ENCODE assay signal across 8 mouse cellular contexts in genomic region chr9:48835631-48836565, GRCm38 (mm10). TPM values are rescaled to one million over a fixed set of nuclear protein-coding genes. Genes with fewer than 3 reads are reported as not detected.
A peak's percentile ranks its signal among the peaks of the same experiment; 100 is the strongest.
DNase-seq lines count a peak whose midpoint lies in the region; ATAC-seq and TF ChIP-seq lines count a peak whose summit lies in the region.

Zbtb16 (minus strand) TSS chr9:48836222.

- intact Hi-C loops in heart, postnatal 10 days (cut with DNase I) = loop anchor here (2.0 kb wide), 1 partner anchor 25 kb away; no protein-coding TSS in a partner anchor

- TF ChIP-seq CTCF in G1E (IDR thresholded peaks at IDR 0.05; ENCODE audit: low read depth, low read length) = no peak
- TF ChIP-seq CTCF in liver, postnatal 0 days (IDR thresholded peaks at IDR 0.05; ENCODE audit: low read depth) = peak; percentile 59

- H3K4me3 ChIP-seq in G1E (ENCODE audit: low read depth, low read length) = peak within 1 kb of the TSS; percentile 79
- H3K4me3 ChIP-seq in forebrain, embryonic 16.5 days (replicated peaks; ENCODE audit: low read length) = peak within 1 kb of the TSS; percentile 66
- peak within 1 kb of the TSS; percentile 66 for H3K4me3 ChIP-seq in liver, postnatal 0 days (ENCODE audit: low read depth, low read length)
- peak within 1 kb of the TSS; percentile 67 for H3K4me3 ChIP-seq in neural tube, embryonic 14.5 days (ENCODE audit: low read depth, low read length)

- H3K27me3 ChIP-seq in G1E (ENCODE audit: insufficient read depth, low read length) = peaks cover 31% of the 10 kb centered on the region
- peaks cover 31% of the 10 kb centered on the region for H3K27me3 ChIP-seq in forebrain, embryonic 16.5 days (replicated peaks; ENCODE audit: control insufficient read depth, insufficient read depth, low read length)
- peaks cover 50% of the 10 kb centered on the region for H3K27me3 ChIP-seq in liver, postnatal 0 days (ENCODE audit: insufficient read depth, low read length)
- H3K27me3 ChIP-seq in neural tube, embryonic 14.5 days (ENCODE audit: control insufficient read depth, insufficient read depth, low read length) = 0 out of 2 replicates have a peak, but pooled peaks cover 2% of the 10 kb centered on the region

- TF ChIP-seq EP300 in liver, postnatal 0 days (IDR thresholded peaks at IDR 0.05; ENCODE audit: low read depth) = no peak

- H3K9me3 ChIP-seq in G1E (replicated peaks) = no peaks in the 10 kb centered on the region
- no peaks in the 10 kb centered on the region for H3K9me3 ChIP-seq in forebrain, embryonic 16.5 days (ENCODE audit: control insufficient read depth, low read length)
- H3K9me3 ChIP-seq in liver, postnatal 0 days (ENCODE audit: low read length) = no peaks in the 10 kb centered on the region
- H3K9me3 ChIP-seq in neural tube, embryonic 14.5 days (ENCODE audit: control insufficient read depth, low read length) = no peaks in the 10 kb centered on the region

- H3K4me2 ChIP-seq in forebrain, embryonic 16.5 days (ENCODE audit: low read length) = peak within 1 kb of the TSS; percentile 99
- H3K4me2 ChIP-seq in liver, postnatal 0 days (ENCODE audit: low read depth, low read length) = peak within 1 kb of the TSS; percentile 70
- H3K4me2 ChIP-seq in neural tube, embryonic 14.5 days (ENCODE audit: low read depth, low read length) = peak within 1 kb of the TSS; percentile 98

- ATAC-seq in G1E (ENCODE audit: extremely low read depth, insufficient number of reproducible peaks, low FRiP score, poor library complexity, severe bottlenecking) = peak; percentile 54
- peak; percentile 81 for ATAC-seq in forebrain, embryonic 16.5 days
- peak; percentile 90 for ATAC-seq in liver, postnatal 0 days
- ATAC-seq in neural tube, embryonic 14.5 days (ENCODE audit: low read depth) = peak; percentile 83

- under 1% methylated on average over 63 of the region's 78 CpGs for WGBS in forebrain, embryonic 16.5 days
- 3% methylated on average over 59 of the region's 78 CpGs for WGBS in liver, postnatal 0 days (ENCODE audit: insufficient replicate concordance)
- WGBS in neural tube, embryonic 14.5 days = under 1% methylated on average over 64 of the region's 78 CpGs

- DNase-seq in G1E (ENCODE audit: low spot score) = peak; percentile 77
- peak; percentile 69 for DNase-seq in cerebellum, adult 11-12 months
- DNase-seq in heart, postnatal 10 days = peak; percentile 86 to 92
- peak; percentile 84 to 92 for DNase-seq in layer of hippocampus, adult 18-20 months (ENCODE audit: low spot score in 2 of 2)
- peak; percentile 85 for DNase-seq in liver, postnatal 0 days
- DNase-seq in thymus, postnatal 0 days (ENCODE audit: low spot score) = peak; percentile 55

- peak within 1 kb of the TSS; percentile 65 for H3K9ac ChIP-seq in forebrain, embryonic 16.5 days (replicated peaks; ENCODE audit: low read depth, low read length)
- peak within 1 kb of the TSS; percentile 71 for H3K9ac ChIP-seq in liver, postnatal 0 days (replicated peaks)
- peak within 1 kb of the TSS; percentile 66 for H3K9ac ChIP-seq in neural tube, embryonic 14.5 days (replicated peaks; ENCODE audit: low read depth, low read length)

- H3K4me1 ChIP-seq in G1E (ENCODE audit: insufficient read depth, low read depth, low read length) = peaks cover 65% of the 10 kb centered on the region
- peaks cover 27% of the 10 kb centered on the region for H3K4me1 ChIP-seq in forebrain, embryonic 16.5 days (replicated peaks; ENCODE audit: control insufficient read depth, insufficient read depth, low read length)
- peaks cover 7% of the 10 kb centered on the region for H3K4me1 ChIP-seq in liver, postnatal 0 days (ENCODE audit: insufficient read depth)
- peaks cover 22% of the 10 kb centered on the region; the same call in 1 of the 2 replicates for H3K4me1 ChIP-seq in neural tube, embryonic 14.5 days (ENCODE audit: control insufficient read depth, insufficient read depth, low read length)

- H3K27ac ChIP-seq in forebrain, embryonic 16.5 days (ENCODE audit: low read length) = peak within 1 kb of the TSS; percentile 30; the same call in 1 of the 2 replicates
- peak within 1 kb of the TSS; percentile 73 for H3K27ac ChIP-seq in liver, postnatal 0 days (ENCODE audit: low read depth)
- H3K27ac ChIP-seq in neural tube, embryonic 14.5 days (ENCODE audit: low read depth, low read length) = peak within 1 kb of the TSS; percentile 66

- peaks cover 33% of the 10 kb centered on the region for H3K36me3 ChIP-seq in G1E (replicated peaks)
- H3K36me3 ChIP-seq in forebrain, embryonic 16.5 days (ENCODE audit: control insufficient read depth, insufficient read depth) = no peaks in the 10 kb centered on the region
- peaks cover 10% of the 10 kb centered on the region for H3K36me3 ChIP-seq in liver, postnatal 0 days (replicated peaks; ENCODE audit: insufficient read depth, low read length)
- no peaks in the 10 kb centered on the region for H3K36me3 ChIP-seq in neural tube, embryonic 14.5 days (ENCODE audit: control insufficient read depth, insufficient read depth, low read length)

RNA-seq across cellular contexts. Expression of gene Zbtb16, which starts in this region (rescaled TPM):
- total RNA-seq in G1E (2014; fragmentation: Nextera tagmentation) = 35.0 and 45.5 TPM in 2 replicates
- 9.7 and 10.6 TPM in 2 replicates for total RNA-seq in G1E (2017)
- 18.4 and 20.0 TPM in 2 replicates for polyA plus RNA-seq in G1E (2012)
- polyA plus RNA-seq in forebrain, embryonic 16.5 days (2015; fragmentation: Nextera tagmentation; extraction: Ambion mirVana) = 5.1 and 6.1 TPM in 2 replicates
- 100 to 1,000 TPM in 1 of 2 experiments, 10 to 100 TPM in 1; 25.5 to 199 TPM for total RNA-seq in heart, postnatal 10 days (2021)
- 100 to 1,000 TPM; 142 to 156 TPM for total RNA-seq in layer of hippocampus, adult 18-20 months (2021)
- 2.2 and 2.5 TPM in 2 replicates for polyA plus RNA-seq in liver, postnatal 0 days (2015; fragmentation: Nextera tagmentation; extraction: Ambion mirVana)
- 8.9 and 12.0 TPM in 2 replicates for polyA plus RNA-seq in neural tube, embryonic 14.5 days (2014; fragmentation: Nextera tagmentation; extraction: Ambion mirVana)
- 1.4 and 1.6 TPM in 2 replicates for polyA plus RNA-seq in thymus, postnatal 0 days (2015; fragmentation: Nextera tagmentation; extraction: Ambion mirVana)

Comparison
In these comparisons a context has a peak if more than half of its experiments do, and no peak if none do; other contexts are left out.
1. Peak in every context shown above with its lines: DNase-seq, ATAC-seq, H3K4me3 ChIP-seq and H3K27ac ChIP-seq.